Mouse (Mus musculus): ENCODE measurements around the gene Dnah3. TPM values are rescaled to one million over a fixed set of nuclear protein-coding genes. Genes with fewer than 3 reads are reported as not detected.

Gene Dnah3
- polyA plus RNA-seq, 1 experiment from 2014 or later: not detected

DNA sequence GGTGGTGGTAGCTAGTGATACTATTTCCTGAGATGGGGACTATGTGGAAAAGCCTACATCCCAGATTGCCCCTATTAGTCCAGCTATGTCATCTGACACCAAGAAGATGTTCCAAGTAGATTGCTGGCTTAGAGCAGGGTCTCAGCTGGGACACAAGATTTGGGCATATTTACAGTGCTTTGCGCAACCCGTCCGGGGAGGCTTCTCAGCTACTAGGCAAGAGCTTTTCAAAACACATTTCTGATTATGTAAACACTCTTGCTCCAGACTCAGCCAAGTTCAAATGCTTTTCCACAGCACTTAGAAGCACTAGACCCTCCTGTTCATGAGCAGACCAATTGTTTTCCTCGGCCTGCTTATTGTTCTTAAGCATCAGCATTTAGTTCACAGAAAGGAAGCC, 28.7 kb upstream of the Dnah3 start:
- Histone ChIP-seq H3K4me3 (ENCODE audit: low read depth, low read length) (no peak overlapping the region), H3K36me3 (ENCODE audit: control insufficient read depth, insufficient read depth) (peaks cover 11% of the 10 kb centered on the region), H3K27ac (ENCODE audit: low read depth, low read length) (no peak overlapping the region), H3K4me2 (replicated peaks; ENCODE audit: low read depth) (no peak overlapping the region), H3K9me3 (ENCODE audit: control insufficient read depth) (no peaks in the 10 kb centered on the region), H3K9ac (ENCODE audit: low read depth, low read length) (no peak overlapping the region), H3K27me3 (replicated peaks; ENCODE audit: control insufficient read depth, insufficient read depth, low read length) (no peaks in the 10 kb centered on the region), H3K4me1 (replicated peaks; ENCODE audit: control insufficient read depth, insufficient read depth, low read length) (no peaks in the 10 kb centered on the region)
- TF ChIP-seq CTCF (IDR thresholded peaks at IDR 0.05; ENCODE audit: low read depth): no peak
- no peak for ATAC-seq
- WGBS: 61% methylated on average over 4 of the region's 4 CpGs

DNA sequence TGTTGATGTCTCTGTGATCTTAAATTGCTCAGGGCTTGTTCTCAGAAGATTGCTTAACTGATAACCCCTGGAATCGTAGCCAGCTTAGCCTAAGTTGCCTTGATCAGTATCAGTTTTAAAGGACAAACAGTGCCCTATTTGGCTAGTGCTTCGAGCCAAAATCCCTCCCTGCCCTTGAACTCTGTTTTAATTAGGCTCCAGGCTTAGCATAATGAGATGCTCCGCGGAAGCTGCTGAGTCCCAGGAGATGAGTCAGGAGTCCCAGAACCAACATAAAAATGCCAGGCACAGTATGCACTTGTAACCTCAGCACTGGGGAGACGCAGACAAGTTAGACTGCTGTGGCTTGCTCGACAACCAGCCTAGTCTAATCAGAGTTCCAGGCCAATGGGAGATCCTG, 22.4 kb upstream of the Dnah3 start:
- Histone ChIP-seq H3K27me3 (replicated peaks; ENCODE audit: control insufficient read depth, insufficient read depth, low read length) (no peaks in the 10 kb centered on the region), H3K9me3 (ENCODE audit: control insufficient read depth) (no peaks in the 10 kb centered on the region), H3K4me3 (ENCODE audit: low read depth, low read length) (no peak overlapping the region), H3K4me2 (replicated peaks; ENCODE audit: low read depth) (no peak overlapping the region), H3K36me3 (ENCODE audit: control insufficient read depth, insufficient read depth) (peaks cover 32% of the 10 kb centered on the region), H3K4me1 (replicated peaks; ENCODE audit: control insufficient read depth, insufficient read depth, low read length) (no peaks in the 10 kb centered on the region), H3K27ac (ENCODE audit: low read depth, low read length) (no peak overlapping the region), H3K9ac (ENCODE audit: low read depth, low read length) (no peak overlapping the region)
- no peak for ATAC-seq
- 56% methylated on average over 6 of the region's 6 CpGs for WGBS
- no peak for TF ChIP-seq CTCF (IDR thresholded peaks at IDR 0.05; ENCODE audit: low read depth)

DNA sequence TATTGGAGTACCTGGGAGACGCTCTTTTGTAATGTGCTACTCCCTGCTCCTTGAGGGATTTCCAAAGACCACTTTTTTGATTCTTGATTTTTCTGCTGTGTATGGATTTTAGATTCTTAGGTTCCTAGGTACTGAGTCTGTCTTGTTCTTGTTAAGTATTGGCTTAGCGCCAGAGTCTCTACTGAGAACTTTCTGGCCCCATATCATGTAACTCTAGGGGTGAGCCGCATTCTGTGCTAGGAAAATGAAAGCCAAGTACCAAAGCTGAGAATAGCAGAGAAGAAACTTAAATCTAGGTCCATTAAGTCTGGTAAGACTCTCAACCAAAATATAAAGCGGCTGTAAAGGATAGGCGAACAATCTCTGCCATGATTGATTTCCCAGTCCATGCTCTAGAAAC, 21.9 kb upstream of the Dnah3 start:
- Histone ChIP-seq H3K4me1 (replicated peaks; ENCODE audit: control insufficient read depth, insufficient read depth, low read length) (no peaks in the 10 kb centered on the region), H3K9me3 (ENCODE audit: control insufficient read depth) (no peaks in the 10 kb centered on the region), H3K27ac (ENCODE audit: low read depth, low read length) (no peak overlapping the region), H3K4me3 (ENCODE audit: low read depth, low read length) (no peak overlapping the region), H3K27me3 (replicated peaks; ENCODE audit: control insufficient read depth, insufficient read depth, low read length) (no peaks in the 10 kb centered on the region), H3K36me3 (ENCODE audit: control insufficient read depth, insufficient read depth) (peaks cover 32% of the 10 kb centered on the region), H3K4me2 (replicated peaks; ENCODE audit: low read depth) (no peak overlapping the region), H3K9ac (ENCODE audit: low read depth, low read length) (no peak overlapping the region)
- TF ChIP-seq CTCF (IDR thresholded peaks at IDR 0.05; ENCODE audit: low read depth): no peak
- ATAC-seq: no peak
- WGBS: 95% methylated on average over 5 of the region's 5 CpGs

- Histone ChIP-seq H3K4me3 (ENCODE audit: low read depth, low read length) (no peak overlapping the region), H3K36me3 (ENCODE audit: control insufficient read depth, insufficient read depth) (no peaks in the 10 kb centered on the region), H3K27me3 (replicated peaks; ENCODE audit: control insufficient read depth, insufficient read depth, low read length) (no peaks in the 10 kb centered on the region), H3K9me3 (ENCODE audit: control insufficient read depth) (no peaks in the 10 kb centered on the region), H3K27ac (ENCODE audit: low read depth, low read length) (no peak overlapping the region), H3K9ac (ENCODE audit: low read depth, low read length) (no peak overlapping the region), H3K4me2 (replicated peaks; ENCODE audit: low read depth) (no peak overlapping the region), H3K4me1 (replicated peaks; ENCODE audit: control insufficient read depth, insufficient read depth, low read length) (no peaks in the 10 kb centered on the region)
- TF ChIP-seq CTCF (IDR thresholded peaks at IDR 0.05; ENCODE audit: low read depth): no peak
- ATAC-seq: no peak
- WGBS: 88% methylated on average over 5 of the region's 5 CpGs
Observed at GRCm38 (mm10) chr7:120109676-120110075, 14.6 kb upstream of the Dnah3 start.

DNA sequence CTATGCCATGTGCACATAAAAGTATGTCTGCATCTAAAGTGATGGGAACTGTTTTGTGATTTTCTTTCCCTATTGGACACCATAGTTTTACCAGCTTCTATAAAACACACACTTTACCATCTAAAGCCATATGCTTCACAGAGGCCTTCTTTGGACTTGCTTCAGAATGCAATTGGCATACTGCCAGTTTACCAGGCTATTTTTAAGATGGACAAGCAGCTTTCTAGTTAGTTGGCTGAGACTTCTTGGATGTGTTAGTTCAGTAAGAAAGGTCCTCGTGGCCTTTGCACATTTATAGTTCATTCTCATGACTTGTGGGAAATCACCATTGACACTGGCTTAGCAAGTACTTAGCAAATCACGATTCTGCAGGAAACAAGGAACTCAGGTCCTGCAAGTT, 11.3 kb upstream of the Dnah3 start:
- Histone ChIP-seq H3K4me2 (replicated peaks; ENCODE audit: low read depth) (no peak overlapping the region), H3K27ac (ENCODE audit: low read depth, low read length) (no peak overlapping the region), H3K4me3 (ENCODE audit: low read depth, low read length) (no peak overlapping the region), H3K27me3 (replicated peaks; ENCODE audit: control insufficient read depth, insufficient read depth, low read length) (no peaks in the 10 kb centered on the region), H3K9me3 (ENCODE audit: control insufficient read depth) (no peaks in the 10 kb centered on the region), H3K4me1 (replicated peaks; ENCODE audit: control insufficient read depth, insufficient read depth, low read length) (peaks cover 9% of the 10 kb centered on the region; the same call in 1 of the 2 replicates), H3K9ac (ENCODE audit: low read depth, low read length) (no peak overlapping the region), H3K36me3 (ENCODE audit: control insufficient read depth, insufficient read depth) (no peaks in the 10 kb centered on the region)
- no peak for ATAC-seq
- 29% methylated on average over 2 of the region's 2 CpGs for WGBS
- TF ChIP-seq CTCF (IDR thresholded peaks at IDR 0.05; ENCODE audit: low read depth): no peak

DNA sequence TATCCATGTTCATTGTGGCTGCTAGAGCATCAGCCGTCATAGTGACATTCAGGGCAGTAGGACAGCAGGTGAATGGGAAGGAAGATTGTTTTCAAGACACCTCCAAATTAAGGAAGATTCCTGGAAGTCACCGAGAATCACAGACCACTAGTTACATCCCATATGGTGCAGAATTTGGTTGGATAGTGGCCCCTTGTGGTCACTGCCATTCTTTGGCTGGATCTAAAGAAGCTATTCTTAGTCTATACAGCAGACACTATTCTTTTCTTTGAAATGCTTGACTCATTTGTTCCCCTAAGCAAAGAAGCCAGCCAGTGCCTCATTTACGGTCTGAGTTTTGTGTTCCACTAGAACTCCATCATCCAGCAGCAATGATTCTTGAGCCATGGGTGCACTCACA, 9.9 kb upstream of the Dnah3 start:
- Histone ChIP-seq H3K4me1 (replicated peaks; ENCODE audit: control insufficient read depth, insufficient read depth, low read length) (peaks cover 9% of the 10 kb centered on the region; the same call in 1 of the 2 replicates), H3K4me2 (replicated peaks; ENCODE audit: low read depth) (no peak overlapping the region), H3K4me3 (ENCODE audit: low read depth, low read length) (no peak overlapping the region), H3K9me3 (ENCODE audit: control insufficient read depth) (no peaks in the 10 kb centered on the region), H3K9ac (ENCODE audit: low read depth, low read length) (no peak overlapping the region), H3K27me3 (replicated peaks; ENCODE audit: control insufficient read depth, insufficient read depth, low read length) (no peaks in the 10 kb centered on the region), H3K27ac (ENCODE audit: low read depth, low read length) (no peak overlapping the region), H3K36me3 (ENCODE audit: control insufficient read depth, insufficient read depth) (no peaks in the 10 kb centered on the region)
- ATAC-seq: no peak
- WGBS: 77% methylated on average over 3 of the region's 3 CpGs
- peak; percentile 57 for TF ChIP-seq CTCF (IDR thresholded peaks at IDR 0.05; ENCODE audit: low read depth)

- Histone ChIP-seq H3K36me3 (ENCODE audit: control insufficient read depth, insufficient read depth) (no peaks in the 10 kb centered on the region), H3K9ac (ENCODE audit: low read depth, low read length) (peak overlapping the region; percentile 69), H3K4me3 (ENCODE audit: low read depth, low read length) (peak overlapping the region; percentile 79), H3K27me3 (replicated peaks; ENCODE audit: control insufficient read depth, insufficient read depth, low read length) (no peaks in the 10 kb centered on the region), H3K9me3 (ENCODE audit: control insufficient read depth) (no peaks in the 10 kb centered on the region), H3K27ac (ENCODE audit: low read depth, low read length) (no peak overlapping the region), H3K4me2 (replicated peaks; ENCODE audit: low read depth) (peak overlapping the region; percentile 98), H3K4me1 (replicated peaks; ENCODE audit: control insufficient read depth, insufficient read depth, low read length) (peaks cover 9% of the 10 kb centered on the region; the same call in 1 of the 2 replicates)
- TF ChIP-seq CTCF (IDR thresholded peaks at IDR 0.05; ENCODE audit: low read depth): peak; percentile 2; the same call in 1 of the 2 replicates
- WGBS: 3% methylated on average over 25 of the region's 25 CpGs
- peak; percentile 8; the same call in 1 of the 2 replicates for ATAC-seq
Observed at GRCm38 (mm10) chr7:120103019-120103567, 8.0 kb upstream of the Dnah3 start.

Data from intestine, postnatal 0 days (tissue).